ENCODE assay signal across 9 mouse cellular contexts in the genomic region with DNA sequence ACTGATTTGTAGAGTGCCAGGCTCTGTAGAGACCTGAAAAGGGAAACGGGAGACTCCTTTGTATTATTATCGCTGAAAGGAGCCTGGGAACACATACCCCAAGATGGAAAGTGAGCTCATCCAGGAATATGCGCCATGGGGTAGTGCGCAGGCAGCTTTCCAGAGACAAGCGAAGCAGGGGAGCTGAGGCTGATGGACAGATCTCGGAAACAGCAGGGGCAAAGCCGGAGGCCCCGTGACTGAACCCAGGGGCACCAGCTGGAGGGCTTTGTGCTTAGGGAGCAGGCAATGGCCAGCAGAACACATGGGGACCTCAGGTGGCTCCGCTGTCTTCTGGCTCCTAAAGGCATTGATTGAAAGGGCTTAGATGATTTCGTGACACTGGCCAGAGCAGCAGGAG. TPM values are rescaled to one million over a fixed set of nuclear protein-coding genes. Genes with fewer than 3 reads are reported as not detected.
DNase-seq lines count a peak whose midpoint lies in the region; ATAC-seq and TF ChIP-seq lines count a peak whose summit lies in the region.
"Had no signal": no experiment of that assay in that cellular context is flagged by ENCODE, and none has a peak within 500 bp of the region (broad histone marks: within the 10 kb centered on the region; RNA-seq: fewer than 3 reads in every experiment).

No protein-coding gene starts in this region.

- H3K27me3 ChIP-seq in intestine, embryonic 16.5 days (replicated peaks; ENCODE audit: control insufficient read depth, insufficient read depth, low read length): no peaks in the 10 kb centered on the region
- H3K27me3 ChIP-seq in intestine, postnatal 0 days (replicated peaks; ENCODE audit: control insufficient read depth, insufficient read depth, low read length): no peaks in the 10 kb centered on the region
- peaks cover 21% of the 10 kb centered on the region for H3K27me3 ChIP-seq in embryonic facial prominence, embryonic 10.5 days (replicated peaks; ENCODE audit: low read depth, poor library complexity, severe bottlenecking)
- H3K27me3 ChIP-seq in hindbrain, embryonic 16.5 days (replicated peaks; ENCODE audit: control insufficient read depth, insufficient read depth, low read length): no peaks in the 10 kb centered on the region
- H3K27me3 ChIP-seq in neural tube, embryonic 15.5 days (replicated peaks): no peaks in the 10 kb centered on the region

- no peak overlapping the region for H3K9ac ChIP-seq in intestine, embryonic 16.5 days (ENCODE audit: low read depth, low read length)
- no peak overlapping the region for H3K9ac ChIP-seq in intestine, postnatal 0 days (ENCODE audit: low read depth, low read length)
- H3K9ac ChIP-seq in hindbrain, embryonic 16.5 days (ENCODE audit: low read depth, low read length): peak overlapping the region; percentile 45; the same call in 1 of the 2 replicates
- no peak overlapping the region for H3K9ac ChIP-seq in neural tube, embryonic 15.5 days (replicated peaks)

- no peaks in the 10 kb centered on the region for H3K9me3 ChIP-seq in intestine, embryonic 16.5 days (ENCODE audit: control insufficient read depth, low read length)
- H3K9me3 ChIP-seq in intestine, postnatal 0 days (ENCODE audit: control insufficient read depth): no peaks in the 10 kb centered on the region
- H3K9me3 ChIP-seq in embryonic facial prominence, embryonic 10.5 days: no peaks in the 10 kb centered on the region
- H3K9me3 ChIP-seq in hindbrain, embryonic 16.5 days (ENCODE audit: control insufficient read depth, low read length): no peaks in the 10 kb centered on the region
- no peaks in the 10 kb centered on the region for H3K9me3 ChIP-seq in neural tube, embryonic 15.5 days (replicated peaks)

- 20% methylated on average over 10 of the region's 10 CpGs for WGBS in intestine, embryonic 16.5 days
- 17% methylated on average over 10 of the region's 10 CpGs for WGBS in intestine, postnatal 0 days
- WGBS in embryonic facial prominence, embryonic 10.5 days: 7% methylated on average over 10 of the region's 10 CpGs
- 7% methylated on average over 10 of the region's 10 CpGs for WGBS in hindbrain, embryonic 16.5 days
- 8% methylated on average over 10 of the region's 10 CpGs for WGBS in neural tube, embryonic 15.5 days

- H3K36me3 ChIP-seq in intestine, embryonic 16.5 days (ENCODE audit: control insufficient read depth, insufficient read depth, low read length): no peaks in the 10 kb centered on the region
- no peaks in the 10 kb centered on the region for H3K36me3 ChIP-seq in intestine, postnatal 0 days (ENCODE audit: control insufficient read depth, insufficient read depth)
- H3K36me3 ChIP-seq in embryonic facial prominence, embryonic 10.5 days (replicated peaks): no peaks in the 10 kb centered on the region
- no peaks in the 10 kb centered on the region for H3K36me3 ChIP-seq in hindbrain, embryonic 16.5 days (ENCODE audit: control insufficient read depth, insufficient read depth, low read length)
- no peaks in the 10 kb centered on the region for H3K36me3 ChIP-seq in neural tube, embryonic 15.5 days

- peak overlapping the region; percentile 23; the same call in 1 of the 2 replicates for H3K27ac ChIP-seq in intestine, embryonic 16.5 days (ENCODE audit: low read length)
- no peak overlapping the region for H3K27ac ChIP-seq in intestine, postnatal 0 days (ENCODE audit: low read depth, low read length)
- peak overlapping the region; percentile 80 for H3K27ac ChIP-seq in embryonic facial prominence, embryonic 10.5 days (replicated peaks)
- H3K27ac ChIP-seq in hindbrain, embryonic 16.5 days (ENCODE audit: low read depth, low read length): peak overlapping the region; percentile 56
- peak overlapping the region; percentile 58; the same call in 1 of the 2 replicates for H3K27ac ChIP-seq in neural tube, embryonic 15.5 days (replicated peaks)

- H3K4me2 ChIP-seq in intestine, embryonic 16.5 days (ENCODE audit: low read depth, low read length): no peak overlapping the region
- H3K4me2 ChIP-seq in intestine, postnatal 0 days (replicated peaks; ENCODE audit: low read depth): no peak overlapping the region
- peak overlapping the region; percentile 10; the same call in 1 of the 2 replicates for H3K4me2 ChIP-seq in hindbrain, embryonic 16.5 days (ENCODE audit: low read length)
- peak overlapping the region; percentile 9; the same call in 1 of the 2 replicates for H3K4me2 ChIP-seq in neural tube, embryonic 15.5 days

- peak; percentile 66 for DNase-seq in embryonic facial prominence, embryonic 10.5 days (ENCODE audit: low spot score)
- no peak for DNase-seq in urinary bladder, postnatal 25 days (ENCODE audit: low spot score)
- DNase-seq in spleen, postnatal 36 days (ENCODE audit: low spot score in 2 of 2): no peak
- DNase-seq in lung, postnatal 14 days: no peak

- H3K4me1 ChIP-seq in intestine, embryonic 16.5 days (ENCODE audit: control insufficient read depth, insufficient read depth, low read length): no peaks in the 10 kb centered on the region
- no peaks in the 10 kb centered on the region for H3K4me1 ChIP-seq in intestine, postnatal 0 days (replicated peaks; ENCODE audit: control insufficient read depth, insufficient read depth, low read length)
- H3K4me1 ChIP-seq in embryonic facial prominence, embryonic 10.5 days: peaks cover 50% of the 10 kb centered on the region
- peaks cover 20% of the 10 kb centered on the region for H3K4me1 ChIP-seq in hindbrain, embryonic 16.5 days (ENCODE audit: control insufficient read depth, insufficient read depth, low read depth, low read length)
- peaks cover 30% of the 10 kb centered on the region for H3K4me1 ChIP-seq in neural tube, embryonic 15.5 days

- no peak for ATAC-seq in intestine, embryonic 16.5 days
- ATAC-seq in intestine, postnatal 0 days: no peak
- ATAC-seq in hindbrain, embryonic 16.5 days: 0 out of 2 replicates have a peak, but pooled peaks have one; percentile 16
- no peak for ATAC-seq in neural tube, embryonic 15.5 days (ENCODE audit: low FRiP score)

- H3K4me3 ChIP-seq in intestine, embryonic 16.5 days (ENCODE audit: low read length): no peak overlapping the region
- no peak overlapping the region for H3K4me3 ChIP-seq in intestine, postnatal 0 days (ENCODE audit: low read depth, low read length)
- peak overlapping the region; percentile 36; the same call in 1 of the 2 replicates for H3K4me3 ChIP-seq in embryonic facial prominence, embryonic 10.5 days
- H3K4me3 ChIP-seq in hindbrain, embryonic 16.5 days (ENCODE audit: low read length): no peak overlapping the region
- H3K4me3 ChIP-seq in neural tube, embryonic 15.5 days (replicated peaks): no peak overlapping the region
- H3K4me3 ChIP-seq: myocyte had no signal

- TF ChIP-seq CTCF in intestine, postnatal 0 days (IDR thresholded peaks at IDR 0.05; ENCODE audit: low read depth): no peak

RNA-seq across cellular contexts. Expression of a gene that starts 13.1 kb away (rescaled TPM):
- polyA plus RNA-seq in intestine, embryonic 16.5 days (2015; fragmentation: Nextera tagmentation; extraction: Ambion mirVana): 5.6 and 5.8 TPM in 2 replicates
- polyA plus RNA-seq in intestine, postnatal 0 days (2015; fragmentation: Nextera tagmentation; extraction: Ambion mirVana): 4.2 and 4.9 TPM in 2 replicates
- polyA plus RNA-seq in embryonic facial prominence, embryonic 10.5 days (2016; fragmentation: Nextera tagmentation; extraction: Ambion mirVana): 4.2 and 5.4 TPM in 2 replicates
- polyA plus RNA-seq in hindbrain, embryonic 16.5 days (2015; fragmentation: Nextera tagmentation; extraction: Ambion mirVana): 13.3 and 14.5 TPM in 2 replicates
- 18.2 and 22.6 TPM in 2 replicates for polyA plus RNA-seq in neural tube, embryonic 15.5 days (2015; fragmentation: Nextera tagmentation; extraction: Ambion mirVana)
- polyA plus RNA-seq: myocyte had no signal

Comparison
In these comparisons a context has a peak if more than half of its experiments do, and no peak if none do; other contexts are left out.
1. H3K4me2 ChIP-seq: peak in hindbrain, embryonic 16.5 days (single experiment) and neural tube, embryonic 15.5 days (single experiment); none in intestine, embryonic 16.5 days (single experiment) and intestine, postnatal 0 days (single experiment).